Mouse (Mus musculus) mouse embryonic stem cell (cell line): ENCODE data around the gene Lpin2.

ENCODE experiments used
- in situ Hi-C, 2 experiments: fragments of 300-500 bp; cut with MboI; formaldehyde crosslinking; loops; 1 replicate in 1 of 2; 3 replicates in 1 of 2; pipeline ENCODE4 v1.14.3; 2019 to 2020; ENCODE audit warnings: low sequenced_read_pairs in 2 of 2, low pct_unique_long_range_greater_than_20kb in 1 of 2, mixed read lengths in 1 of 2; ENCODE audit not compliant: unreplicated experiment in 1 of 2

The Lpin2 gene

GRCm38 (mm10) chr17:71217111-71217685 lies 34.8 kb downstream of the Lpin2 start:
- in situ Hi-C loops: no loop called here

GRCm38 (mm10) chr17:71221383-71221782 lies 39.0 kb downstream of the Lpin2 start:
- in situ Hi-C loops: no loop called here

GRCm38 (mm10) chr17:71223676-71224075 lies 41.3 kb downstream of the Lpin2 start:
- in situ Hi-C loops: no loop called here

GRCm38 (mm10) chr17:71224521-71224920 lies 42.2 kb downstream of the Lpin2 start:
- in situ Hi-C loops: no loop called here

GRCm38 (mm10) chr17:71225091-71225490 lies 42.7 kb downstream of the Lpin2 start:
- in situ Hi-C loops: no loop called here

- in situ Hi-C loops: no loop called here
Measured at GRCm38 (mm10) chr17:71227128-71227895, 45.0 kb downstream of the Lpin2 start.

GRCm38 (mm10) chr17:71228651-71229050 lies 46.3 kb downstream of the Lpin2 start:
- in situ Hi-C loops: no loop called here

- in situ Hi-C loops: no loop called here
Measured at GRCm38 (mm10) chr17:71230108-71230709, 47.8 kb downstream of the Lpin2 start.

- in situ Hi-C loops: no loop called here
Measured at GRCm38 (mm10) chr17:71231998-71232397, 49.6 kb downstream of the Lpin2 start.

- in situ Hi-C loops: no loop called here
Measured at GRCm38 (mm10) chr17:71233210-71233609, 50.9 kb downstream of the Lpin2 start.

GRCm38 (mm10) chr17:71234041-71234594 lies 51.8 kb downstream of the Lpin2 start:
- in situ Hi-C loops: no loop called here

GRCm38 (mm10) chr17:71235229-71235958 lies 53.0 kb downstream of the Lpin2 start:
- in situ Hi-C loops: no loop called here

- in situ Hi-C loops: no loop called here
Measured at GRCm38 (mm10) chr17:71238494-71238893, 56.1 kb downstream of the Lpin2 start.

- in situ Hi-C loops: no loop called here
Measured at GRCm38 (mm10) chr17:71240811-71241210, 58.5 kb downstream of the Lpin2 start.

GRCm38 (mm10) chr17:71242666-71243065 lies 60.3 kb downstream of the Lpin2 start:
- in situ Hi-C loops: no loop called here

GRCm38 (mm10) chr17:71245133-71245532 lies 62.8 kb downstream of the Lpin2 start:
- in situ Hi-C loops: no loop called here

- in situ Hi-C loops: no loop called here
Measured at GRCm38 (mm10) chr17:71246022-71246421, 63.7 kb downstream of the Lpin2 start.

GRCm38 (mm10) chr17:71248963-71249362 lies 66.6 kb downstream of the Lpin2 start:
- in situ Hi-C loops: no loop called here

- in situ Hi-C loops: no loop called here
Measured at GRCm38 (mm10) chr17:71250046-71250445, 67.7 kb downstream of the Lpin2 start.
